Mouse (Mus musculus) right cerebral cortex, postnatal 14 days (tissue): Measurements from ENCODE around the gene Akip1.

Experiments used
- DNase-seq: peaks from one replicate; pipeline ENCODE4 v3.0.0; 2022

Akip1 gene

GRCm38 (mm10) chr7:109703190-109704015 is at the start of gene Akip1, which contains the start of gene St5:
Gene Akip1 (plus strand): TSS chr7:109703690.
Gene St5 (minus strand): TSS chr7:109703605.
- peak; percentile 95 for DNase-seq

DNA sequence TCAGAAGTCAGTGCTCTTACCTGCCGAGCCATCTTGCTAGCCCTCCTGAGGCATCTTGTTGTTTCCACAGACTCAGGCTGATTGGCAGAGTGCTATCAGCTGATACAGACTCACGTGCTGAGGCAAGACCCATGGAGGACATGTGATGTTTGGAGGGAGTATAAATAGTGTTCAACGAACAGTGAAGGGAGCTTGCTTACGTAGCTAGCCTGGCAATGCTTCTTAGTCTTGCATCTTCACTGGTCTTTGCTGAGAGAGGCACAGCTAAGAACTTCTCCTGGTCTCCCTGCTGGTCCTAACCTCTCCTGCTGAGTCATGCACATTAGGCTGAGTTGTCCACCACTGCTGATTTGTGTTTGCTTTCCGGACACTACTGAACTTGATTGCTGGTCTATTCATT is 48.6 kb upstream of the Akip1 start:
- DNase-seq, result no peak

DNA sequence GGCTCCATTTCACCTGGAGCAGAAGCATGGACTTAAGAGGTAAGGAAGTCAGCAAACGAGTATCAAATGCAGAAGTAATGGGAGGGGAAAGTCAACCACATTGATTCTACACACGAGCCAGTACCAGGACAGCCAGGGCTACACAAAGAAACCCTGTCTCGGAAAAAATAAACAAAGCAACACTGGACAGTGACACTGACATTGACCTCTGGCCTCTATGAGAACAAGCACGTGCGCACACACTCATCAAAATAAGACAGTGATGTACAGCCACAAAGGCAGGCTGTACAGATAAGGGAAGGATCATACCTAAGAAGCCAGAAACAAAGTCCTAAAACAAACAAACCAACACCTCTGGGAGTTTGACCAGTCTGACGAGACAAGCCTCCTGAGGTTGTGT is 45.6 kb upstream of the Akip1 start:
- no peak for DNase-seq

- no peak for DNase-seq
These were observed 44.2 kb upstream of the Akip1 start for GRCm38 (mm10) chr7:109659278-109659677.

- no peak for DNase-seq
These were observed 40.9 kb upstream of the Akip1 start for GRCm38 (mm10) chr7:109662626-109663025.

DNA sequence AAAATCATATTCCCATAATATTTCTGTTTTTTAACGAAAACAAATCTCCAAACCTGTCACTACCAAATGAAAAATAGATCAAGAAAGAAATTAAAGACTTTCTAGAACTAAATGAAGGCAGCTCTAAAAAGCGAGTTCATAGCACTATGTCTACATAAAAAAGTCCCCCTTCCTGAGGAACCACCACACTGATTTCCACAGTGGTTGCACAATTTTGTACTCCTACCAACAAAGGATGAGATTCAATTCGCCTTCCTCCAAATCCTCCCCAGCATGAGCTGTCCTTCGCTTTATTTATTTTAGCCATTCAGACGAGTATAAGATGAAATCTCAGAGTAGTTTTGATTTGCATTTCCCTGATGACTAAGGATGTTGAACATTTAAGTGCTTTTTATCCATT is 36.8 kb upstream of the Akip1 start:
- DNase-seq, result no peak

GRCm38 (mm10) chr7:109669426-109670170 is 33.9 kb upstream of the Akip1 start:
- DNase-seq, result no peak

DNA sequence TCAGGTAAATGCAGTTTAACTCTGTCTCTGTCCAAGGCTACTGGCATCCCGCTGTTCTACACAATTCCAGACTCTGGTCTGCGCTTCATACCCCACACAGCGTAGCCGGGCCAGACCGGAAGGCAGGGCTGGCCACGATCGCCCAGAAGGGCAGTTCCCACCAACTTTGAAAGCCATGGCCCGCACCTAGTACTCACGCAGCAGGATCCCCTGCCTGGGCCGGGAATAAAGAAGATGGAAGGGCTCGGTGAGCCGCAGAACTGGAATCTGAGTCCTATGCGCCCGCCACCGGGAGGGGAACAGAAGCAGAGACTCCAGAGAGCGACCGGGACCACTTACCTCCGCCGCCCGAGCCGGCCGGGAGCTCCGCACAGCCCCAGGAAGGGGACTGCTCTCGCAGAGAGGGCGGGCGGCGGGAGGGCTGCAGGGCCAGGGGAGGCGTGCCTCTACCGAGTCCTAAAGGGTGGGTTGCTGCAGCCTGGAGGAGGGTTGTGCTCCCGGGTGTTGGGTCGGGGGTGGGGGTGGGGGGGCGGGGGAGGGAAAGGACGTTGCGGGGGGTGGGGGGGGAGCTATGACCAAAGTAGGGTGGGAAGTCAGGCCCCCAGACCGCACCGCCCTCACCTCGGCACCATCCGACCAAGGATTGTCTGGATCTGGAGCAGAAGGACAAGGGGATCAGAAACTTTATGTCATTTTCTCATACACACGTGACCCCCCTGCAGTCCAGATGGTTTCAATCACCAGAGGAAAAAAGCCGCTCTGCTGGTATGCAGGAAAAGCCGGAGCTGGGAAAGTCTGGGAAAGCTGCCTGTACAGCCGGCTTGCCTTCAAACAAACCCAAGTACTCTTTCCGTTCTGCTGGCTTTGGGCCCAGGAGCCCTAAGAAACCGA is 31.7 kb upstream of the Akip1 start:
- peak; percentile 70 for DNase-seq

DNA sequence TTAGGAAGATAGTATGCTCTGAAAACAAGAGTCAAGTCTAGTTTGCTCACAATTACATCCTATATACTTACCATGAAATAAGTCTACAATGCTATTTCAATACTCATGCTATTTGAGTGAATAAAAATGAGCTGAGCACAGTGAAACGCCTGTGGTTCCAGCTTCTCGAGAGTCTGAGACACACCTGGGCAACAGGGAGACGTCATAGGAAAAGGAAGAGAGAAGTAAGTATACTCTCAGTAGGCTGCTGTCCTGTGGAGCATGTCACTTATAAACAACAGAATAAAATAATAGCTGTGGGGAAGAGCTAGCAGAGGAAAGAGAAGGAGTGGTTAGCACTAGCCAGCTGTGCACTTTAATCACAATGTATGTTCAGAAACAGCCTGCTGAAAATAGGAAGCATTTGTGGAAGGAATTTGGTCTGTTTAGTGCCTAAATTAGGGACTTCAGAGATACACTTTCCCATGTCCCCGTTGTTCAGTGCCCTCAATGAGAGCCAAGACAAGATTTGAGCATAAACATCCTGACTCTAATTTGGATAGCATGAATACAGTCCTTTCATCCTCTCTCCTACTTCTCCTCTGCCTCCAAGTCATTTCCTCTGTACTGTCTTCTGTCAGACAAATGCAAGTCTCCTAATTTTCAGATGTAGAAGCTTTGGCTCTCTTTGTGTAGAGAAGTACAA is 28.4 kb upstream of the Akip1 start:
- DNase-seq, result no peak

GRCm38 (mm10) chr7:109680284-109680683 is 23.2 kb upstream of the Akip1 start:
- DNase-seq, result no peak

DNA sequence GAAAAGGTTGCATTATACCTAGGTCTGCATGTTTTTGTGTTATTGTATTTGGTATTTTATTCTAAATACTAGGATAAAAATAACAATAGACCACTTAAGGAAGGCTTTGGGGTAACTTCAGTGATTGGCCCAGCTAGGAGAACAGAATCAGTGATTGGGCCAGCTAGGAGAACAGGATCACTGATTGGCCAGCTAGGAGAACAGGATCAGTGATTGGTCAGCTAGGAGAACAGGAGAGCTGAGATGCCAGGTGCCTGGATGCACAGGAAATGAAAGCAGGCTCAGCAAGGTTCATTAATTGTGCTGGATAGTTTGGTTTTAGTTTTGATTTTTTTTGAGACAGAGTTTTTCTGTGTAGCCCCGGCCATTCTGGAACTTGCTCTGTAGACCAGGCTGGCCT is 22.6 kb upstream of the Akip1 start:
- DNase-seq, result no peak

DNA sequence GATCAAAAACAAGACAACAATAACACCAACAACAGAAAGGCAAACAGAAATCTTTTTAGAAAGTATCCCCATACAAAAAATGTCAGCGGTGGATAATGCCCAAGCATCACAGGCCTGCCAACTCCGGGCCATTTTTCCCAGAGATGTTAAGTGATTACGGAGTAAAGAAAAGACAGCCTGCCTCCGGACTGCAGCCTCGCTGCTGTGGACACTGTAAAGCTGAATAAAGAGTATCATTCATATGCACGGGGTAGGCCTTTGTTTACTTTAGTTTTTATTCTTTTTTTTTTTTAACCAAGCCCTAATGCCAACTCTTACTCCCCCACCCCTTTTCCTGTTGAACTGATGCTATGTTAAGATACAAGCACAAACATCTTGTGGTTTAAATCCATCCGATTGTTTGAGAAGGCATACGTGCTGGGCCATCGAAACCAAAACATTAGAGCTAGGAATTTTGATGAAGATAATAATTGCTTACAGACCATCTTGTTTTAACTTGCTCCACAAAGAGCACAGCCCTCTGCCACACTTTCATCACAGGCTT is 16.8 kb upstream of the Akip1 start:
- DNase-seq, result no peak

GRCm38 (mm10) chr7:109690101-109690500 is 13.4 kb upstream of the Akip1 start:
- DNase-seq, result no peak

DNA sequence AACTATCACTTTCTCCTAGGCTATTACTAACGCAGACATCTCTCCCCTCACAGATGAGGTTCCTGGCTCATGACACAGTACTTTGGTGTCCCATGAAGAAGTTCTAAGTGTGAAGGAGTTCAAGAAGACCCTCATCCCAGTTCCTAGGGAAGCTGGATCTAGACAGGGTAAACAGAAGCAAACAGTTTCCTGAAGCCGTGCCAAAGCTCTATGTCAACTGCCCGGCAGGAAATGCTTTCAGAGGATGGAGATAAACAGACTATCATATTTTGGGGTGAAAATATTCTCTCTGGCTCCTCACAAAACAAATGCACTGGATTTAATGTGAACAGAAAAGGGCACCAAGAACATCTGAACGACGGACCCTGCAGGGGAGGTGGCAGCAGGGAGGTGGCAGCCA is 12.5 kb upstream of the Akip1 start:
- DNase-seq, result no peak

DNA sequence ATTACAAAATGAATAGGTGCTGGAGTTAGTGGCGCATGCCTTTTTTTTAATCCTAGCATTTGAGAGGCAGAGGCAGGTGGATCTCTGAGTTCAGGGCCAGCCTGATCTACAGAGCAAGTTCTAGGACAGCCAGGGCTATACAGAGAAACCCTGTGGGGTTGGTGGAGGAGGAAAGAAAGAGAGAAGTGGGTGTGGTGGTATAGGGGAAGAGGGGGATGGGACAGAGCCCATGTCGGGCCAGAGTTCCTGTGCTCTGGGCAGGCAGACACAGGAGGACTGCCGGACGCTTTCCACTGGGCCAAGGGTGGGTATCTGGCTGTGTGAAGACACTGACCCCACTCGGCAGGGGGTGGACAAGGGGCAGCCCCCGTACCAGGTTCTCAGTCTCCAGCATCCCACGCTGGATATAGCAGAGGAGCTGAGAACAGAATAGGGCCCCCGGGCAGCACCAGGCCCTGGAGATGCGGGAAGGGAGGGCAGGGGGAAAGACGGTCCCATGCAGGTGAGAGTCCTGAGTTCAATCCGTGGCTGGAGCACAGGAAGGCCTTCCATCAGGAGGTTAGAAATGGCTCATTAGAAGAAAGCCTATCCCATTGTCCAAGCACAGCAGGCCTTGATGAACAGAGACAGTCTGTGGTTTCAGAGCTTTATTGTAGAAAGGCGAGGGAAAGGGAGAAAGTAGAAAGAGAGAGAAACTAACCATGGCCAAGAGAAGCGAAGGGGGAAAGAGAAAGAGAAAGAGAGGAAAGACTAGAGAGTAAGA is 8.7 kb upstream of the Akip1 start:
- no peak for DNase-seq

GRCm38 (mm10) chr7:109695339-109695726 is 8.2 kb upstream of the Akip1 start:
- DNase-seq, result no peak

DNA sequence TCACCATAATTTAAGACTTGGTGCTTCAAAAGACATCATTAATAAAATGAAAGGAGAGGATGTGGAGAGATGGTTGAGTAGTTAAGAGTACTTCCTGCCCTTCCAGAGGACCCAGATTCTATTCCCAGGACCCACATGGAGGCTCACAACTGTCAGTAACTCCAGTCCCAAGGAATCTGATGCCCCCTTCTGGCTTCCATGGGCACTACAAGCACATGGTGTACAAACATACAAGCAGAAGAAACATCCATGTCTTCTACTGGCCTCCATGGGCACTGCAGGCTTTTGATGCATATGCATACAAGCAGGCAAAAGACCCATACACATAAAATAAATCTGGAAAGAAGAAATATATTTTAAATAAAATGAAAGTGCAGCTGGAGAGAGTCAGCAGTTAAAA is 3.3 kb upstream of the Akip1 start:
- DNase-seq, result no peak

DNA sequence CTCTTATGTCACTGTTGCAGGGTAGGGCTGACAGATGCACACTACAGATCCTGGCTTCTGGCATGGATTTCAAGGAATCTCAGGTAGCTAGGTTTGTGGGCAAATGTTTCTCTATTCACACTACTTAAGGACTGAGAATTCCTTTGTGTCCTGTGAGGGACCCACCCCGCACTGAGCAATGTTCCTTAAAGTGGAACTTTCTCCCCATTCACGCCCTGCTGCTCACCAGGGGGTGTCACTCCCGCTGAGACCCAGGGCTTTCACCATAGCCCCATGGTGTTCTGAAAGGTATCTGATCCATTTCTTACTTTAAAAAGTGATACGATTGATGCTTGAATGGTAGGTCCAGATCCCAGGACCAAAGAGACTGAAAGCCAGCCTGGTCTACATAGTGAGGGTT is 769 bp upstream of the Akip1 start:
- no peak for DNase-seq

DNA sequence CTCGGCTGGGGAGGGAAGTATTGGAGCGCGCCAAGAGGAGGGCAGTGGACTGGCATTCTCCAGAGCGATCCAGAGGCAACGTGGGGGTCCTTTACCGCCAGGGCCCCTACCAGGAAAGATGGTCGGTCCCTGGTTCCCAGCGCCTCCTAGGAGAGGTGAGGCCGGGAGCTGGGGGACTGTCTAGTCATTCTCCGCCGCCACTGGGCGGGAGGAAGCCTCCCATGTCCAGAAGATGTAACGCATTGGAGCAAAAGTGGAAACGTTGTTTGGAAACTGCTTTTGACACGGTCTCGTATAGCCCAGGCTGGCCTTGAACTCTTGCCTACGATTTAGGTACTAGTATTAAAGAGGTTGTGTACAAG is 507 bp downstream of the Akip1 start:
- DNase-seq, result no peak

- no peak for DNase-seq
These were observed 971 bp downstream of the Akip1 start for GRCm38 (mm10) chr7:109704461-109704860.

DNA sequence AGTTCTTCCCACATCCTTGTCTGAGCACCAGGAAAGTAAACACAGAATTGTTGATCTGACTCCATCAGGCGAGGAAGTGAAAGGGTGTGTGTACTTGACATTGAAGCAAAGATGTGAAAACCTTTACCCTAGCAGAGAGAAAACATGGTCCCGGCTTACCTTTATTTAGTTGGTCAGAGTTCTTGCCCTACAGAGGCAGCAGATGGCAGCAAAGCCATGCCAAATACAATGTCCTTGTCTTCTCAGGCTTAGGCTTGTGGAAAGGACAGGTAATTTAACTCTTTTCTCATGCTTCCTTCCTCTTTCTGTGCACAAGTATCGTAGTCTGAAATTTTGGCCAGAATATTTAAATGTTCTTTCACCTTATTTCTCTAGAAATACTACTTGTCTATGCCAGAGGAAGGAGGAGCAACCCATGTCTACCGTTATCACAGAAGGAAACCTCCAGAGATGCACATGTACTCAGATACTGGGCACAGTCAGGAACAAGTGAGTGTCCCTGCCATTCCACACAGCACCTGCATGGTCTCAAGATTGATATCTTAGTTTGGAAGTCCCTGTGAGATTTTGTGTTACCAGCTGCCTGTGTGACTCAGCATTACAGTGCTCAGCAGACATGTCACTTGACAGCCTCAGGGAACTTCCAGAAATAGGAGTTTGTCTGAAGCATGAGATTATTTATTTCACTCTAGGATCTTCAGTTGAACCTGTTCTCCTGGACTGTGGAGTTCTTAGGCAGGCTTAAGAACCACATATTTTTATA is 3.7 kb downstream of the Akip1 start:
- peak; percentile 48 for DNase-seq
